Mouse (Mus musculus) lung, adult 2 months (tissue): ENCODE measurements around the gene Gm49353.

ENCODE experiments used
- CTCF ChIP-seq: fragments of 200-500 bp; IDR thresholded peaks from 2 replicates; pipeline ENCODE4 v1.5.1; 2011; ENCODE audit warnings: mild to moderate bottlenecking, low read length, control low read depth; ENCODE audit not compliant: insufficient read depth
- POLR2A ChIP-seq: fragments of 200-500 bp; IDR thresholded peaks from 2 replicates; pipeline ENCODE4 v1.6.1; 2011; ENCODE audit warnings: low read depth, mild to moderate bottlenecking, control low read depth, low read length, borderline replicate concordance; ENCODE audit errors: extremely low read depth

- no peak for TF ChIP-seq POLR2A
- no peak for TF ChIP-seq CTCF
Observed at GRCm38 (mm10) chr10:29216957-29217356, 18.2 kb downstream of the Gm49353 start.
